Mouse (Mus musculus) small intestine, adult 2 months (tissue): ENCODE results near the gene Hivep3.

ENCODE experiments used
- CTCF ChIP-seq: fragments of 200-500 bp; IDR thresholded peaks from 2 replicates; pipeline ENCODE4 v1.5.1; 2012; ENCODE audit warnings: low read depth, mild to moderate bottlenecking, control low read depth, inconsistent platforms, low read length, moderate library complexity, mixed read lengths; ENCODE audit not compliant: insufficient replicate concordance, insufficient read length; ENCODE audit errors: extremely low read depth
- POLR2A ChIP-seq: fragments of 200-500 bp; IDR thresholded peaks from 2 replicates; pipeline ENCODE4 v1.6.1; 2012; ENCODE audit warnings: low read depth, mild to moderate bottlenecking, control low read depth, inconsistent platforms, low read length, moderate library complexity

GRCm38 (mm10) chr4:119961164-119961563 is 227.6 kb downstream of the Hivep3 start:
- TF ChIP-seq POLR2A (no peak), CTCF (no peak)
